Mouse (Mus musculus): ENCODE data around the gene Slc28a1.

- TF ChIP-seq CTCF (IDR thresholded peaks at IDR 0.05; ENCODE audit: control insufficient read depth, insufficient read depth, insufficient replicate concordance, low read depth, low read length) (no peak), POLR2A (IDR thresholded peaks at IDR 0.05; ENCODE audit: control insufficient read depth, low read depth, low read length) (no peak)
Observed at GRCm38 (mm10) chr7:81198538-81198937, 83.9 kb downstream of the Slc28a1 start.

Data from testis, adult 2 months (tissue).